Mouse (Mus musculus) midbrain, embryonic 12.5 days (tissue): ENCODE data around the gene Polr2g. TPM values are rescaled to one million over a fixed set of nuclear protein-coding genes. Genes with fewer than 3 reads are reported as not detected.
"Not testable (repeated sequence)": the region's sequence is repeated elsewhere in the genome, so short reads cannot be mapped to it uniquely, and the experiment has no call there.

Experiments used
- ATAC-seq: fragments of 200-750 bp; cut with Nextera tagmentation; 2 replicates; pipeline ENCODE4 v1.8.0; 2017; ENCODE audit warnings: low read depth, moderate TSS enrichment, moderate library complexity; ENCODE audit not compliant: low FRiP score
- H3K27ac ChIP-seq: fragments of 300-500 bp; sonication (generic); replicated peaks from 2 replicates; pipeline ENCODE4 v1.5.1; 2016; ENCODE audit warnings: mild to moderate bottlenecking
- H3K27me3 ChIP-seq: fragments of 300-500 bp; sonication (generic); 2 replicates; pipeline ENCODE4 v1.6.1; 2016; ENCODE audit warnings: mild to moderate bottlenecking
- H3K36me3 ChIP-seq: fragments of 300-500 bp; sonication (generic); 2 replicates; pipeline ENCODE4 v1.6.1; 2016
- H3K4me1 ChIP-seq: fragments of 300-500 bp; sonication (generic); 2 replicates; pipeline ENCODE4 v1.6.1; 2016
- H3K4me2 ChIP-seq: fragments of 300-500 bp; sonication (generic); replicated peaks from 2 replicates; pipeline ENCODE4 v1.6.1; 2016; ENCODE audit warnings: mild to moderate bottlenecking, moderate library complexity
- H3K4me3 ChIP-seq: fragments of 300-500 bp; sonication (generic); 2 replicates; pipeline ENCODE4 v1.5.1; 2016; ENCODE audit warnings: mild to moderate bottlenecking
- H3K9ac ChIP-seq: fragments of 300-500 bp; sonication (generic); replicated peaks from 2 replicates; pipeline ENCODE4 v1.6.1; 2016; ENCODE audit warnings: mild to moderate bottlenecking, moderate library complexity
- H3K9me3 ChIP-seq: fragments of 300-500 bp; sonication (generic); 2 replicates; pipeline ENCODE4 v1.6.1; 2016; ENCODE audit warnings: mild to moderate bottlenecking
- WGBS: fragments of 180-500 bp; shearing (Covaris S2); methylation state at CpG from one replicate; pipeline ENCODE4 v1.1.7; 2016; 5-methylcytosine and 5-hydroxymethylcytosine counted together
- polyA plus RNA-seq: library from polyadenylated mRNA; unstranded; fragments of >200 nt; fragmentation: Nextera tagmentation; extraction: Ambion mirVana; gene quantifications from 2 replicates; pipeline ENCODE4 v1.2.1, GENCODE M21; 2016

The Polr2g gene
- 154 and 160 TPM in 2 replicates for polyA plus RNA-seq

GRCm38 (mm10) chr19:8798264-8798946 lies at the start of gene Polr2g:
TSS of gene Polr2g (minus strand) at chr19:8798577.
- no peaks in the 10 kb centered on the region for H3K9me3 ChIP-seq
- peaks cover 25% of the 10 kb centered on the region for H3K36me3 ChIP-seq
- H3K4me1 ChIP-seq = peaks cover 26% of the 10 kb centered on the region
- peak within 1 kb of the TSS; percentile 93 for H3K4me2 ChIP-seq
- H3K9ac ChIP-seq = peak within 1 kb of the TSS; percentile 81
- H3K4me3 ChIP-seq = peak within 1 kb of the TSS; percentile 78
- H3K27me3 ChIP-seq = peaks cover 4% of the 10 kb centered on the region; the same call in 1 of the 2 replicates
- peak within 1 kb of the TSS; percentile 61 for H3K27ac ChIP-seq
- ATAC-seq = peak; percentile 70
- 2% methylated on average over 25 of the region's 25 CpGs for WGBS

GRCm38 (mm10) chr19:8844371-8845129 lies 46.2 kb upstream of the Polr2g start:
- 57% methylated on average over 5 of the region's 5 CpGs for WGBS

GRCm38 (mm10) chr19:8842961-8843360 lies 44.6 kb upstream of the Polr2g start:
- H3K9ac ChIP-seq = no peak overlapping the region
- no peak overlapping the region for H3K4me3 ChIP-seq
- no peak for ATAC-seq
- peaks cover 48% of the 10 kb centered on the region for H3K36me3 ChIP-seq
- peaks cover 28% of the 10 kb centered on the region for H3K4me1 ChIP-seq
- no peaks in the 10 kb centered on the region for H3K27me3 ChIP-seq
- no peaks in the 10 kb centered on the region for H3K9me3 ChIP-seq
- H3K4me2 ChIP-seq = no peak overlapping the region
- H3K27ac ChIP-seq = no peak overlapping the region
- WGBS = 87% methylated on average over 6 of the region's 6 CpGs

More at GRCm38 (mm10) chr19:8844371-8845129, 46.2 kb upstream of the Polr2g start:
- no peak overlapping the region for H3K27ac ChIP-seq
- H3K36me3 ChIP-seq = peaks cover 59% of the 10 kb centered on the region
- no peak for ATAC-seq
- H3K9ac ChIP-seq = no peak overlapping the region
- peaks cover 16% of the 10 kb centered on the region for H3K4me1 ChIP-seq
- no peaks in the 10 kb centered on the region for H3K9me3 ChIP-seq
- no peak overlapping the region for H3K4me2 ChIP-seq
- H3K4me3 ChIP-seq = no peak overlapping the region
- no peaks in the 10 kb centered on the region for H3K27me3 ChIP-seq

GRCm38 (mm10) chr19:8841012-8841411 lies 42.6 kb upstream of the Polr2g start:
- Histone ChIP-seq H3K4me2 (peak overlapping the region; percentile 73), H3K4me3 (peak overlapping the region; percentile 59), H3K27me3 (no peaks in the 10 kb centered on the region), H3K36me3 (peaks cover 28% of the 10 kb centered on the region), H3K27ac (no peak overlapping the region), H3K9me3 (no peaks in the 10 kb centered on the region), H3K9ac (peak overlapping the region; percentile 72), H3K4me1 (peaks cover 28% of the 10 kb centered on the region)
- ATAC-seq = no peak
- 88% methylated on average over 7 of the region's 7 CpGs for WGBS

- ATAC-seq = peak; percentile 42
- WGBS = 17% methylated on average over 29 of the region's 29 CpGs
Measured at GRCm38 (mm10) chr19:8839908-8840791, 41.8 kb upstream of the Polr2g start.

GRCm38 (mm10) chr19:8839103-8839907 lies 40.9 kb upstream of the Polr2g start, which contains the start of gene Gng3:
TSS of gene Gng3 (minus strand) at chr19:8839194.
- WGBS = 33% methylated on average over 11 of the region's 11 CpGs

More at GRCm38 (mm10) chr19:8839908-8840791, 41.8 kb upstream of the Polr2g start:
- Histone ChIP-seq H3K4me1 (peaks cover 28% of the 10 kb centered on the region), H3K9me3 (no peaks in the 10 kb centered on the region), H3K27ac (peak overlapping the region; percentile 97), H3K27me3 (no peaks in the 10 kb centered on the region), H3K4me3 (peak overlapping the region; percentile 59), H3K4me2 (peak overlapping the region; percentile 73), H3K9ac (peak overlapping the region; percentile 72), H3K36me3 (peaks cover 27% of the 10 kb centered on the region)

GRCm38 (mm10) chr19:8838041-8838730 lies 39.8 kb upstream of the Polr2g start:
- H3K4me3 ChIP-seq = peak overlapping the region; percentile 59
- peak overlapping the region; percentile 97 for H3K27ac ChIP-seq
- peak overlapping the region; percentile 82 for H3K9ac ChIP-seq
- no peaks in the 10 kb centered on the region for H3K9me3 ChIP-seq
- peaks cover 46% of the 10 kb centered on the region for H3K36me3 ChIP-seq
- peaks cover 28% of the 10 kb centered on the region for H3K4me1 ChIP-seq
- no peaks in the 10 kb centered on the region for H3K27me3 ChIP-seq
- peak overlapping the region; percentile 73 for H3K4me2 ChIP-seq
- 0 out of 2 replicates have a peak, but pooled peaks have one; percentile 11 for ATAC-seq
- 14% methylated on average over 15 of the region's 15 CpGs for WGBS

More at GRCm38 (mm10) chr19:8839103-8839907, 40.9 kb upstream of the Polr2g start, which contains the start of gene Gng3:
- peak; percentile 84 for ATAC-seq
- Histone ChIP-seq H3K27me3 (no peaks in the 10 kb centered on the region), H3K9me3 (no peaks in the 10 kb centered on the region), H3K4me1 (peaks cover 28% of the 10 kb centered on the region), H3K4me2 (peak within 1 kb of the TSS; percentile 73), H3K9ac (peak within 1 kb of the TSS; percentile 82), H3K4me3 (peak within 1 kb of the TSS; percentile 59), H3K27ac (peak within 1 kb of the TSS; percentile 97), H3K36me3 (peaks cover 35% of the 10 kb centered on the region)

- peak; percentile 77 for ATAC-seq
- WGBS = 2% methylated on average over 38 of the region's 38 CpGs
- H3K36me3 ChIP-seq = peaks cover 47% of the 10 kb centered on the region
Measured at GRCm38 (mm10) chr19:8837251-8837791, 38.9 kb upstream of the Polr2g start, which contains the start of gene Bscl2. TSS of gene Bscl2 (plus strand) at chr19:8837467.

GRCm38 (mm10) chr19:8836327-8836726 lies 38.0 kb upstream of the Polr2g start:
- peaks cover 51% of the 10 kb centered on the region for H3K36me3 ChIP-seq
- ATAC-seq, H3K4me3 ChIP-seq, H3K9ac ChIP-seq, H3K9me3 ChIP-seq, H3K27me3 ChIP-seq, H3K4me2 ChIP-seq: not testable (repeated sequence)
- 97% methylated on average over 10 of the region's 10 CpGs for WGBS
- H3K27ac ChIP-seq = peak overlapping the region; percentile 97
- H3K4me1 ChIP-seq = peaks cover 28% of the 10 kb centered on the region

More at GRCm38 (mm10) chr19:8837251-8837791, 38.9 kb upstream of the Polr2g start, which contains the start of gene Bscl2:
- Histone ChIP-seq H3K4me2 (peak within 1 kb of the TSS; percentile 73), H3K9me3 (no peaks in the 10 kb centered on the region), H3K9ac (peak within 1 kb of the TSS; percentile 82), H3K4me1 (peaks cover 28% of the 10 kb centered on the region), H3K27ac (peak within 1 kb of the TSS; percentile 97), H3K4me3 (peak within 1 kb of the TSS; percentile 59), H3K27me3 (no peaks in the 10 kb centered on the region)

GRCm38 (mm10) chr19:8832971-8833370 lies 34.6 kb upstream of the Polr2g start:
- Histone ChIP-seq H3K4me2 (no peak overlapping the region), H3K27me3 (no peaks in the 10 kb centered on the region), H3K9me3 (no peaks in the 10 kb centered on the region), H3K27ac (no peak overlapping the region), H3K4me1 (no peaks in the 10 kb centered on the region; the same call in 1 of the 2 replicates), H3K9ac (no peak overlapping the region), H3K4me3 (no peak overlapping the region), H3K36me3 (peaks cover 79% of the 10 kb centered on the region)
- no peak for ATAC-seq
- WGBS = 91% methylated on average over 4 of the region's 4 CpGs
